21 mouse cellular contexts compared by ENCODE assay signal in genomic region chr6:56489161-56489560, GRCm38 (mm10).
DNase-seq lines count a peak whose midpoint lies in the region; ATAC-seq and TF ChIP-seq lines count a peak whose summit lies in the region.
"Had no signal": no experiment of that assay in that cellular context is flagged by ENCODE, and none has a peak within 500 bp of the region (broad histone marks: within the 10 kb centered on the region; RNA-seq: fewer than 3 reads in every experiment).

No protein-coding gene starts in this region.

- DNase-seq in embryonic facial prominence, embryonic 14.5 days (ENCODE audit: low spot score), result peak; percentile 2
- no peak for DNase-seq in embryonic facial prominence, embryonic 10.5 days (ENCODE audit: low spot score)
- DNase-seq in retina, embryonic 14.5 days (ENCODE audit: low spot score), result peak; percentile 78
- DNase-seq in retina, postnatal 1 day, result peak; percentile 85
- DNase-seq in spleen, postnatal 14 days (ENCODE audit: low spot score in 2 of 2), result no peak
- no peak for DNase-seq in lung, postnatal 0 days (ENCODE audit: low spot score)
- DNase-seq: adrenal gland, adult 2 months; adrenal gland, adult 8-10 months; adrenal gland, postnatal 10 days; adrenal gland, postnatal 14 days; adrenal gland, postnatal 25 days; adrenal gland, postnatal 36 days; B cell, adult 2 months; cerebellum, adult 11 months; cerebellum, adult 11-12 months; cerebellum, adult 18-20 months had no signal

- 61% methylated on average over 5 of the region's 5 CpGs for WGBS in embryonic facial prominence, embryonic 14.5 days
- WGBS in embryonic facial prominence, embryonic 10.5 days, result 68% methylated on average over 5 of the region's 5 CpGs
- 65% methylated on average over 5 of the region's 5 CpGs for WGBS in lung, postnatal 0 days

- no peak for TF ChIP-seq CTCF in lung, postnatal 0 days (IDR thresholded peaks at IDR 0.05)

- H3K36me3 ChIP-seq in embryonic facial prominence, embryonic 14.5 days (ENCODE audit: control insufficient read depth, insufficient read depth, low read length), result no peaks in the 10 kb centered on the region
- H3K36me3 ChIP-seq in embryonic facial prominence, embryonic 10.5 days (replicated peaks), result no peaks in the 10 kb centered on the region
- H3K36me3 ChIP-seq in lung, postnatal 0 days (ENCODE audit: insufficient read depth, low read length), result no peaks in the 10 kb centered on the region
- H3K36me3 ChIP-seq: G1E had no signal

- H3K9ac ChIP-seq in embryonic facial prominence, embryonic 14.5 days (ENCODE audit: low read depth, low read length), result no peak overlapping the region
- no peak overlapping the region for H3K9ac ChIP-seq in lung, postnatal 0 days (replicated peaks; ENCODE audit: low read depth)

- no peak overlapping the region for H3K4me3 ChIP-seq in embryonic facial prominence, embryonic 14.5 days (ENCODE audit: low read depth, low read length)
- H3K4me3 ChIP-seq in embryonic facial prominence, embryonic 10.5 days, result no peak overlapping the region
- H3K4me3 ChIP-seq in lung, postnatal 0 days (ENCODE audit: low read depth, low read length), result no peak overlapping the region

- no peaks in the 10 kb centered on the region for H3K9me3 ChIP-seq in embryonic facial prominence, embryonic 14.5 days (ENCODE audit: control insufficient read depth, low read length)
- no peaks in the 10 kb centered on the region for H3K9me3 ChIP-seq in embryonic facial prominence, embryonic 10.5 days
- H3K9me3 ChIP-seq in lung, postnatal 0 days (ENCODE audit: low read length), result no peaks in the 10 kb centered on the region
- H3K9me3 ChIP-seq: G1E had no signal

- no peak overlapping the region for H3K27ac ChIP-seq in embryonic facial prominence, embryonic 14.5 days (replicated peaks; ENCODE audit: low read depth, low read length)
- H3K27ac ChIP-seq in embryonic facial prominence, embryonic 10.5 days (replicated peaks), result no peak overlapping the region
- H3K27ac ChIP-seq in lung, postnatal 0 days (ENCODE audit: low read length), result no peak overlapping the region

- H3K4me1 ChIP-seq in embryonic facial prominence, embryonic 14.5 days (ENCODE audit: control insufficient read depth, insufficient read depth, low read length), result no peaks in the 10 kb centered on the region
- no peaks in the 10 kb centered on the region for H3K4me1 ChIP-seq in embryonic facial prominence, embryonic 10.5 days
- no peaks in the 10 kb centered on the region for H3K4me1 ChIP-seq in lung, postnatal 0 days (ENCODE audit: insufficient read depth, low read depth, low read length)

- no peak for TF ChIP-seq EP300 in lung, postnatal 0 days (IDR thresholded peaks at IDR 0.05)

- no peak overlapping the region for H3K4me2 ChIP-seq in embryonic facial prominence, embryonic 14.5 days (ENCODE audit: low read depth, low read length)
- no peak overlapping the region for H3K4me2 ChIP-seq in lung, postnatal 0 days (replicated peaks; ENCODE audit: low read depth, low read length)

- ATAC-seq in embryonic facial prominence, embryonic 14.5 days (ENCODE audit: low read depth), result no peak
- ATAC-seq in lung, postnatal 0 days, result no peak
- ATAC-seq: activated CD4-positive, CD25-positive, alpha-beta regulatory T cell, adult 4 months; CD4-positive, CD25-positive, alpha-beta regulatory T cell, adult 4 months; Patski had no signal

- H3K27me3 ChIP-seq in embryonic facial prominence, embryonic 14.5 days (replicated peaks; ENCODE audit: control insufficient read depth, insufficient read depth, low read length), result no peaks in the 10 kb centered on the region
- H3K27me3 ChIP-seq in embryonic facial prominence, embryonic 10.5 days (replicated peaks; ENCODE audit: low read depth, poor library complexity, severe bottlenecking), result no peaks in the 10 kb centered on the region
- no peaks in the 10 kb centered on the region for H3K27me3 ChIP-seq in lung, postnatal 0 days (replicated peaks; ENCODE audit: insufficient read depth, low read length)
- H3K27me3 ChIP-seq: CH12.LX had no signal

Comparison
In these comparisons a context has a peak if more than half of its experiments do, and no peak if none do; other contexts are left out.
1. DNase-seq: peak in embryonic facial prominence, embryonic 14.5 days (single experiment), retina, embryonic 14.5 days (single experiment) and retina, postnatal 1 day (single experiment); none in embryonic facial prominence, embryonic 10.5 days (single experiment), spleen, postnatal 14 days (0 of 2) and lung, postnatal 0 days (single experiment).